8 mouse cellular contexts compared by ENCODE assay signal in the genomic region with DNA sequence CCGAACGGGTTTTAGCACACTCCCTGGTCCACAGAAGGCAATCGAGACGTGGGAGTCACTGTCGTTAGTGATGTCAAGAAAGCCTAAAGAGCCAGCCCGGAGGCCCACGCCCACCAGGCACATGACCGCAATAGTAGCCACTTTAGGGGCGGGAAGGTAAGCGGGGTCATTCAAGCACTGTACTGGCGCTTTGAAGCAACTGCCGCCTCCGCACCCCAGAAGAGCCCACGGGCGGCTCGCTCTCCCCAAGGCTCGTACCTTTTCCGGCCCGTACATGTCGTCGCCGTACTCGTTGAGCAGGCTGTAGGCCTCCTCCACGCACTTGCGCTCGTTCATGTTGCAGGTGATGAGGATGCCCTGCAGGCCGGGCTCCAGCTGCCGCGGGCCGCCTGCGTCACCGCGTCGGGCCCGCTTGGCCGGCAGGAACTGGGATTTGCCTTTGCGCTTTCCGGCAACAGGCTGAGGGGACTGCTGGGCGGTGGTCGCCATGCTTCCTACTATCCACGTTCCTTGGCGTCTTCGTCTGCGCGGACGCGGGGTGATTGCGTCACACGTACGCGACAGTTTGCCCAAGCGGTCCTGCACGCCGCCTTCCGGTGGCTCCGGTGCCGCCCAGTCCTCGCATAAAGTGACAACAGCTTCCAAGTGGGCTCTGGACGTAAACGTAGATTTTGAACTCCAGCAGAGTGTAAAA. TPM values are rescaled to one million over a fixed set of nuclear protein-coding genes. Genes with fewer than 3 reads are reported as not detected.
A peak's percentile ranks its signal among the peaks of the same experiment; 100 is the strongest.
DNase-seq lines count a peak whose midpoint lies in the region; ATAC-seq lines count a peak whose summit lies in the region.

TSS of gene Thumpd1 (minus strand) at position 546 of the 694 bp plus-strand sequence.

- intact Hi-C loops in gastrocnemius, postnatal 14 days (cut with DNase I; ENCODE audit: low total_unique reads): no loop called here
- intact Hi-C loops in left cerebral cortex, postnatal 10 days (cut with DNase I): no loop called here

- peak; percentile 92 to 97 for DNase-seq in adrenal gland, adult (ENCODE audit: inconsistent age in 2 of 2, low spot score in 1 of 2)
- peak; percentile 94 for DNase-seq in embryo, embryonic 10.5 days (ENCODE audit: low spot score)
- peak; percentile 93 for DNase-seq in gastrocnemius, postnatal 14 days
- DNase-seq in left cerebral cortex, postnatal 10 days (ENCODE audit: extremely low spot score in 1 of 2, low spot score in 2 of 2): peak; percentile 94 to 97
- peak; percentile 94 for DNase-seq in right cerebral cortex, postnatal 25 days
- DNase-seq in urinary bladder, postnatal 4 days (ENCODE audit: low spot score in 2 of 2): peak; percentile 86 to 96

- ATAC-seq in inflammation-experienced regulatory T-cells, adult 6 months: peak; percentile 90
- peak; percentile 91 for ATAC-seq in megakaryocyte-erythroid progenitor cell, adult 5-6 weeks (replicated peaks; ENCODE audit: low FRiP score, low TSS enrichment, poor library complexity, severe bottlenecking)

RNA-seq across cellular contexts. Expression of gene Thumpd1, which starts in this region (rescaled TPM):
- 10 to 100 TPM; 14.2 to 15.2 TPM for total RNA-seq in gastrocnemius, postnatal 14 days (2021)
- polyA plus RNA-seq in inflammation-experienced regulatory T-cells, adult 6 months (2017; shearing (Covaris generic)): 10 to 100 TPM; 38.8 to 56.0 (median 54.1) TPM
- 10 to 100 TPM; 42.0 to 43.7 TPM for total RNA-seq in left cerebral cortex, postnatal 10 days (2021)
- total RNA-seq in megakaryocyte-erythroid progenitor cell, adult 5-6 weeks (2014; fragmentation: Nextera tagmentation): 41.2 and 48.7 TPM in 2 replicates
- 135 and 168 TPM in 2 replicates for total RNA-seq in megakaryocyte-erythroid progenitor cell, adult 5-6 weeks (2017)

Comparison
In these comparisons a context has a peak if more than half of its experiments do, and no peak if none do; other contexts are left out.
1. Peak in every context shown above with its lines: DNase-seq and ATAC-seq.